Mouse (Mus musculus) lung, postnatal 0 days (tissue): ENCODE measurements at regions not wholly inside any gene's neighbourhood (a gene's known extent, or its start where the extent isn't known, plus 50 kb on each side); places are given as distances from the start of the nearest gene placed in this dataset.
A peak's percentile ranks its signal among the peaks of the same experiment; 100 is the strongest.

Experiments
- ATAC-seq: fragments of 200-750 bp; cut with Nextera tagmentation; 2 replicates; pipeline ENCODE4 v1.8.0; 2017; ENCODE audit warnings: moderate library complexity
- DNase-seq: peaks from one replicate; pipeline ENCODE4 v3.0.0-alpha.2; 2016; ENCODE audit warnings: low spot score
- H3K27ac ChIP-seq: fragments of 300-500 bp; sonication (generic); 2 replicates; pipeline ENCODE4 v1.5.1; 2014; ENCODE audit warnings: antibody characterized with exemption, mild to moderate bottlenecking, low read length, mixed read lengths
- H3K27me3 ChIP-seq: fragments of 300-500 bp; sonication (generic); replicated peaks from 2 replicates; pipeline ENCODE4 v1.6.1; 2014; ENCODE audit warnings: low read length, mixed read lengths; ENCODE audit not compliant: insufficient read depth
- H3K36me3 ChIP-seq: fragments of 300-500 bp; sonication (generic); 2 replicates; pipeline ENCODE4 v1.6.1; 2014; ENCODE audit warnings: low read length, mixed read lengths; ENCODE audit not compliant: insufficient read depth
- H3K4me1 ChIP-seq: fragments of 300-500 bp; sonication (generic); 2 replicates; pipeline ENCODE4 v1.6.1; 2014; ENCODE audit warnings: antibody characterized with exemption, low read depth, low read length, mixed read lengths; ENCODE audit not compliant: insufficient read depth
- H3K4me2 ChIP-seq: fragments of 300-500 bp; sonication (generic); replicated peaks from 2 replicates; pipeline ENCODE4 v1.6.1; 2014; ENCODE audit warnings: low read depth, mild to moderate bottlenecking, low read length, moderate library complexity, mixed read lengths
- H3K4me3 ChIP-seq: fragments of 300-500 bp; sonication (generic); 2 replicates; pipeline ENCODE4 v1.5.1; 2014; ENCODE audit warnings: low read depth, low read length
- H3K9ac ChIP-seq: fragments of 300-500 bp; sonication (generic); replicated peaks from 2 replicates; pipeline ENCODE4 v1.6.1; 2014; ENCODE audit warnings: low read depth, mild to moderate bottlenecking
- H3K9me3 ChIP-seq: fragments of 300-500 bp; sonication (generic); 2 replicates; pipeline ENCODE4 v1.6.1; 2016; ENCODE audit warnings: low read length, mixed read lengths
- CTCF ChIP-seq: IDR thresholded peaks from 2 replicates; pipeline ENCODE4 v1.5.1; 2016; ENCODE audit warnings: antibody characterized with exemption, mild to moderate bottlenecking
- EP300 ChIP-seq: IDR thresholded peaks from 2 replicates; pipeline ENCODE4 v1.6.1; 2016; ENCODE audit warnings: antibody characterized with exemption, mild to moderate bottlenecking, control low read depth
- WGBS: fragments of 180-500 bp; shearing (Covaris S2); extraction: QIAGEN DNeasy Blood & Tissue Kit; methylation state at CpG from one replicate; pipeline ENCODE4 v1.1.7; 2014; 5-methylcytosine and 5-hydroxymethylcytosine counted together

GRCm38 (mm10) chr3:40123558-40124236 is 407.4 kb upstream of the Intu start:
- no peak overlapping the region for H3K4me2 ChIP-seq
- 94% methylated on average over 9 of the region's 9 CpGs for WGBS
- TF ChIP-seq EP300 = no peak
- TF ChIP-seq CTCF = no peak
- no peaks in the 10 kb centered on the region for H3K36me3 ChIP-seq
- no peak overlapping the region for H3K9ac ChIP-seq
- DNase-seq = no peak
- H3K27ac ChIP-seq = no peak overlapping the region
- no peaks in the 10 kb centered on the region for H3K9me3 ChIP-seq
- H3K4me1 ChIP-seq = no peaks in the 10 kb centered on the region
- H3K27me3 ChIP-seq = no peaks in the 10 kb centered on the region
- no peak overlapping the region for H3K4me3 ChIP-seq
- ATAC-seq = no peak

- 83% methylated on average over 2 of the region's 2 CpGs for WGBS
- H3K4me2 ChIP-seq = no peak overlapping the region
Observed at GRCm38 (mm10) chr3:40126903-40127302, 404.2 kb upstream of the Intu start.

GRCm38 (mm10) chr3:40130858-40131584 is 400.1 kb upstream of the Intu start:
- DNase-seq (peak; percentile 64), ATAC-seq (peak; percentile 79)
- 52% methylated on average over 8 of the region's 8 CpGs for WGBS

More at GRCm38 (mm10) chr3:40126903-40127302, 404.2 kb upstream of the Intu start:
- H3K4me1 ChIP-seq = no peaks in the 10 kb centered on the region
- no peak overlapping the region for H3K9ac ChIP-seq
- no peak overlapping the region for H3K4me3 ChIP-seq
- DNase-seq (no peak), ATAC-seq (no peak)
- H3K27ac ChIP-seq = no peak overlapping the region
- no peaks in the 10 kb centered on the region for H3K27me3 ChIP-seq
- no peak for TF ChIP-seq EP300
- TF ChIP-seq CTCF = no peak
- no peaks in the 10 kb centered on the region for H3K9me3 ChIP-seq
- H3K36me3 ChIP-seq = no peaks in the 10 kb centered on the region

GRCm38 (mm10) chr3:40138671-40139070 is 392.4 kb upstream of the Intu start:
- WGBS = 59% methylated on average over 5 of the region's 5 CpGs

More at GRCm38 (mm10) chr3:40130858-40131584, 400.1 kb upstream of the Intu start:
- no peak overlapping the region for H3K4me3 ChIP-seq
- H3K4me1 ChIP-seq = no peaks in the 10 kb centered on the region
- no peaks in the 10 kb centered on the region for H3K9me3 ChIP-seq
- no peak overlapping the region for H3K9ac ChIP-seq
- no peaks in the 10 kb centered on the region for H3K27me3 ChIP-seq
- H3K27ac ChIP-seq = no peak overlapping the region
- H3K4me2 ChIP-seq = no peak overlapping the region
- TF ChIP-seq EP300 (no peak), CTCF (no peak)
- no peaks in the 10 kb centered on the region for H3K36me3 ChIP-seq

GRCm38 (mm10) chr3:40142229-40142628 is 388.9 kb upstream of the Intu start:
- Histone ChIP-seq H3K27ac (no peak overlapping the region), H3K4me3 (no peak overlapping the region), H3K9ac (no peak overlapping the region), H3K9me3 (no peaks in the 10 kb centered on the region), H3K27me3 (no peaks in the 10 kb centered on the region), H3K4me2 (no peak overlapping the region), H3K36me3 (no peaks in the 10 kb centered on the region), H3K4me1 (no peaks in the 10 kb centered on the region)
- ATAC-seq (no peak), DNase-seq (no peak)
- 85% methylated on average over 5 of the region's 5 CpGs for WGBS
- TF ChIP-seq CTCF (no peak), EP300 (no peak)

More at GRCm38 (mm10) chr3:40138671-40139070, 392.4 kb upstream of the Intu start:
- TF ChIP-seq CTCF (no peak), EP300 (no peak)
- Histone ChIP-seq H3K4me3 (no peak overlapping the region), H3K4me1 (no peaks in the 10 kb centered on the region), H3K27me3 (no peaks in the 10 kb centered on the region), H3K4me2 (no peak overlapping the region), H3K36me3 (no peaks in the 10 kb centered on the region), H3K9me3 (no peaks in the 10 kb centered on the region), H3K9ac (no peak overlapping the region), H3K27ac (no peak overlapping the region)
- ATAC-seq (no peak), DNase-seq (no peak)

- ATAC-seq (no peak), DNase-seq (no peak)
- no peak overlapping the region for H3K27ac ChIP-seq
- H3K9ac ChIP-seq = no peak overlapping the region
- H3K27me3 ChIP-seq = no peaks in the 10 kb centered on the region
- no peaks in the 10 kb centered on the region for H3K4me1 ChIP-seq
- no peaks in the 10 kb centered on the region for H3K36me3 ChIP-seq
- TF ChIP-seq EP300 (no peak), CTCF (no peak)
- 72% methylated on average over 6 of the region's 6 CpGs for WGBS
- no peak overlapping the region for H3K4me2 ChIP-seq
- no peak overlapping the region for H3K4me3 ChIP-seq
- no peaks in the 10 kb centered on the region for H3K9me3 ChIP-seq
Observed at GRCm38 (mm10) chr3:40158631-40159030, 372.5 kb upstream of the Intu start.
